Mouse (Mus musculus) liver, embryonic 12.5 days (tissue): ENCODE results near the gene Psap. TPM values are rescaled to one million over a fixed set of nuclear protein-coding genes. Genes with fewer than 3 reads are reported as not detected.
"Not testable (repeated sequence)": the region's sequence is repeated elsewhere in the genome, so short reads cannot be mapped to it uniquely, and the experiment has no call there.

Experiments
- ATAC-seq: fragments of 200-750 bp; cut with Nextera tagmentation; 2 replicates; pipeline ENCODE4 v1.8.0; 2017; ENCODE audit warnings: moderate number of reproducible peaks, mild to moderate bottlenecking, moderate library complexity
- H3K27ac ChIP-seq: fragments of 300-500 bp; sonication (generic); 2 replicates; pipeline ENCODE4 v1.5.1; 2016; ENCODE audit warnings: mild to moderate bottlenecking
- H3K27me3 ChIP-seq: fragments of 300-500 bp; sonication (generic); replicated peaks from 2 replicates; pipeline ENCODE4 v1.6.1; 2016; ENCODE audit warnings: mild to moderate bottlenecking, moderate library complexity
- H3K36me3 ChIP-seq: fragments of 300-500 bp; sonication (generic); 2 replicates; pipeline ENCODE4 v1.6.1; 2016; ENCODE audit warnings: mild to moderate bottlenecking, moderate library complexity
- H3K4me1 ChIP-seq: fragments of 300-500 bp; sonication (generic); 2 replicates; pipeline ENCODE4 v1.6.1; 2016
- H3K4me2 ChIP-seq: fragments of 300-500 bp; sonication (generic); 2 replicates; pipeline ENCODE4 v1.6.1; 2016; ENCODE audit warnings: mild to moderate bottlenecking, moderate library complexity
- H3K4me3 ChIP-seq: fragments of 300-500 bp; sonication (generic); 2 replicates; pipeline ENCODE4 v1.5.1; 2016; ENCODE audit warnings: mild to moderate bottlenecking, moderate library complexity
- H3K9ac ChIP-seq: fragments of 300-500 bp; sonication (generic); 2 replicates; pipeline ENCODE4 v1.6.1; 2016; ENCODE audit warnings: mild to moderate bottlenecking, moderate library complexity
- H3K9me3 ChIP-seq: fragments of 300-500 bp; sonication (generic); replicated peaks from 2 replicates; pipeline ENCODE4 v1.6.1; 2016; ENCODE audit warnings: mild to moderate bottlenecking, moderate library complexity
- WGBS: fragments of 180-500 bp; shearing (Covaris S2); methylation state at CpG from one replicate; pipeline ENCODE4 v1.1.7; 2016; ENCODE audit not compliant: insufficient replicate concordance; 5-methylcytosine and 5-hydroxymethylcytosine counted together
- polyA plus RNA-seq: library from polyadenylated mRNA; unstranded; fragments of >200 nt; fragmentation: Nextera tagmentation; extraction: Ambion mirVana; gene quantifications from 2 replicates; pipeline ENCODE4 v1.2.1, GENCODE M21; 2016

The Psap gene
- 42.9 and 43.3 TPM in 2 replicates for polyA plus RNA-seq

GRCm38 (mm10) chr10:60277207-60278005 lies at the start of gene Psap:
Gene Psap (plus strand): TSS chr10:60277627.
- H3K9me3 ChIP-seq, result no peaks in the 10 kb centered on the region
- no peaks in the 10 kb centered on the region for H3K27me3 ChIP-seq
- 2% methylated on average over 54 of the region's 54 CpGs for WGBS
- peak within 1 kb of the TSS; percentile 76 for H3K9ac ChIP-seq
- H3K4me3 ChIP-seq, result peak within 1 kb of the TSS; percentile 74
- peaks cover 57% of the 10 kb centered on the region for H3K4me1 ChIP-seq
- H3K27ac ChIP-seq, result peak within 1 kb of the TSS; percentile 81
- H3K36me3 ChIP-seq, result peaks cover 11% of the 10 kb centered on the region
- H3K4me2 ChIP-seq, result peak within 1 kb of the TSS; percentile 79
- peak; percentile 93 for ATAC-seq

DNA sequence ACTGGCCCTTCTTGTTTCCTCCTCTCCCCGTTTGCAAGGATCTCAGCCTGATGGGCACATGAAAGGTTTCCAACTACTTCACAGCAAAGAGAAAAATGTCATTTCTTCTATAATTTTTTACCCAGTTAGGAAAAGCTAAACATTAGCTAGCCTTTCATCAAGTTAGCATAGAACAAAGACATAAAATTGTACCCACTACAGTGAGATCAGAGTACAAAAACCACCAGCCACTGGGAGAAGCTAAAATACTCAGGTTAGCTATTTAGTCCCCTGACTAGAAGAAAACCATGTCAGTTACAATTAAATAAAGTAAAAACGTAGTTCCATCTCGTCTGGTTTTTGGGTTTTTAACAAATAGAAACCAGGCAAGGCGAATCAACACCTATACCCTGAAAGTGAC lies 49.8 kb upstream of the Psap start:
- H3K4me2 ChIP-seq, result no peak overlapping the region
- peaks cover 29% of the 10 kb centered on the region; the same call in 1 of the 2 replicates for H3K27me3 ChIP-seq
- ATAC-seq, result no peak
- no peaks in the 10 kb centered on the region for H3K9me3 ChIP-seq
- H3K36me3 ChIP-seq, result no peaks in the 10 kb centered on the region
- WGBS, result 48% methylated on average over 4 of the region's 4 CpGs
- H3K4me1 ChIP-seq, result no peaks in the 10 kb centered on the region
- H3K27ac ChIP-seq, result no peak overlapping the region
- no peak overlapping the region for H3K9ac ChIP-seq
- H3K4me3 ChIP-seq, result no peak overlapping the region

- Histone ChIP-seq H3K27ac (no peak overlapping the region), H3K4me2 (no peak overlapping the region), H3K4me3 (no peak overlapping the region), H3K36me3 (no peaks in the 10 kb centered on the region), H3K9ac (no peak overlapping the region), H3K9me3 (no peaks in the 10 kb centered on the region), H3K4me1 (no peaks in the 10 kb centered on the region), H3K27me3 (0 out of 2 replicates have a peak, but pooled peaks cover 23% of the 10 kb centered on the region)
- WGBS, result 64% methylated on average over 6 of the region's 6 CpGs
- ATAC-seq, result no peak
Measured at GRCm38 (mm10) chr10:60229113-60229512, 48.3 kb upstream of the Psap start.

- H3K4me2 ChIP-seq, result no peak overlapping the region
- no peak overlapping the region for H3K27ac ChIP-seq
- H3K36me3 ChIP-seq, result no peaks in the 10 kb centered on the region
- no peak overlapping the region for H3K4me3 ChIP-seq
- WGBS, result 59% methylated on average over 6 of the region's 6 CpGs
- H3K9ac ChIP-seq, result no peak overlapping the region
- H3K9me3 ChIP-seq, result no peaks in the 10 kb centered on the region
- 0 out of 2 replicates have a peak, but pooled peaks cover 21% of the 10 kb centered on the region for H3K27me3 ChIP-seq
- no peaks in the 10 kb centered on the region for H3K4me1 ChIP-seq
- ATAC-seq, result no peak
Measured at GRCm38 (mm10) chr10:60230321-60231088, 46.9 kb upstream of the Psap start.

DNA sequence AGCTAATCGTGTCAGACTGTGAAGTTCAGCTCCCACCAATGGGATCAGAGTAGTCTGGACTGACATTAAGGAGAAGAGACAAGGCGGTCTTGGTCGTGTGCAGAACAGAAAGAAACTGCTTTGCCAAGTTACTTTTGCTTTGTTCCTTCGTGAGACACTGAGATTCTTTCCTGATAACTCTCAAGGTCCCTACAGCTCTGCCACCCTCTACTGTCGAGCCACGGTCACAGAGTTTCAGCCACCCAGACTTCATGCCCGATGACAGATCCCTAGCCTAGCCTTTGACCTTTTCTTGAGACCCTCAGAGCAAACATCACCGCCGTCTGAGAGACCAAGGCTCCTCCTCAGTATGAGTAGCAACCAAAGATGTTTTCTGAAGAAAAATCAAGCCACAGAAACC lies 43.4 kb upstream of the Psap start:
- H3K4me1 ChIP-seq, result no peaks in the 10 kb centered on the region
- H3K9me3 ChIP-seq, result no peaks in the 10 kb centered on the region
- H3K27ac ChIP-seq, result no peak overlapping the region
- H3K4me2 ChIP-seq, result no peak overlapping the region
- H3K9ac ChIP-seq, result no peak overlapping the region
- 0 out of 2 replicates have a peak, but pooled peaks cover 10% of the 10 kb centered on the region for H3K27me3 ChIP-seq
- 62% methylated on average over 9 of the region's 9 CpGs for WGBS
- ATAC-seq, result no peak
- H3K36me3 ChIP-seq, result no peaks in the 10 kb centered on the region
- no peak overlapping the region for H3K4me3 ChIP-seq

DNA sequence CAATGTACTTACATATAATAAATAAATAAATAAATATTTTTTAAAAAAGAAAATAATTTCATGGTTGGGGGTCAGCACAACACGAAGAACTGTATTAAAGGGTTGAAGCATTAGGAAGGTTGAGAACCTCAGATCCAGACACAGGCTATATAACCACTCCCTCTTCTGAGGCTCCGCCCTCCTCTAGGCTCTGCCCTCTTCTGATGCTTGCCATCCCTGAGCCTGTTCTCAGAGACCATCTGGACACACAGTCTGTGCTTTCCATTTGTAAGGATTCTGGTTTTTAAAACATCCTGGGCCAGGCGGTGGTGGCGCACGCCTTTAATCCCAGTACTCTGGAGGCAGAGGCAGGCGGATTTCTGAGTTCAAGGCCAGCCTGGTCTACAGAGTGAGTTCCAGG lies 41.6 kb upstream of the Psap start:
- H3K4me2 ChIP-seq, H3K4me3 ChIP-seq, H3K27ac ChIP-seq, ATAC-seq, H3K9ac ChIP-seq, H3K9me3 ChIP-seq, H3K36me3 ChIP-seq, H3K4me1 ChIP-seq, H3K27me3 ChIP-seq: not testable (repeated sequence)
- 80% methylated on average over 6 of the region's 6 CpGs for WGBS

DNA sequence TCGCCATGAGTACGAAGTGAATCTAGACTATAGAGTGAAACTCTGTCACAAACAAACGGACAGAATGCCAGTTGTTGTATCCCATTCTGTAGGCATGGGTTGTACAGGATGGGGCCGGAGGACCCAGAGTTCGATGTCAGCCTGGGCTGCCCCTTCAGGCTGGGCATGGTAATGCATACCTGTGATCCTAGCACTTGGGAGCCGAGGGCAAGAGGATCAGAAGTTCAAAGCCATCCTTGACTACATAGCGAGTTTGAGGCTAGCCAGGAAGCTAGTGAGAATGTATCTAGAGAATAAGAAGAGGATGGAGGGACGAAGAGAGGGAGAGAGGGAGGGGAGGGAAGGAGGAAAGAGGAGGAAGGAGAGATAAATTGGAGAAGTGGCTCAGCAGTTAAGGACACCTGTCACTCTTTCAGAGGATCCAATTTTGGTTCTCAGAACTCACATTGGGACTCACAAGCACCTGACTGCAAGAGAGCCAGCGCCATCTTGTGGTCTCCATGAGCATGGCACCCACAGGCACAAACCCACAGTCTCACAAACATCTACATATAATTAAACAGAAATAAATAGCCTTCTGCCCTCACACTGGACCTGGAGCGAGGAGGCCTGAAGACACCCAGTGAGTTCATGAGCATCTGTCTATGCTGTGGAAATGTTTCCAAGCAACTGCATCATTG lies 39.8 kb upstream of the Psap start:
- H3K4me1 ChIP-seq, result no peaks in the 10 kb centered on the region

DNA sequence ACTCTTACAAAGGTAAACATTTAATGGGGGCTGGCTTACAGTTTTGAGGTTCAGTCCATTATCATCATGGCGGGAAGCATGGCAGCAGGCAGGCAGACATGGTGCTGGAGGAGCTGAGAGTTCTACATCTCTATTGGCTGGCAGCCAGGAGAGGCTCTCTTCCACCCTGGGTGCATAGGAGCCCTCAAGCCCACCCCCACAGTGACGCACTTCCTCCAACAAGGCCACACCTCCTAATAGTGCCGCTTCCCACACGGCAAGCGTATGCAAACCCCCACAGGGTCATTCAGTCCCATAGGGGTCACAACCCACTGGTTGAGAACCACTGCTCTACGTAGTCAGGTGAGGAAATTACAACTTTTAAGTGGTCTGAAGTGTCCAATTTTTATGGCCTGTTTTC lies 37.0 kb upstream of the Psap start:
- no peak for ATAC-seq
- no peaks in the 10 kb centered on the region for H3K27me3 ChIP-seq
- no peak overlapping the region for H3K9ac ChIP-seq
- H3K4me1 ChIP-seq, result no peaks in the 10 kb centered on the region
- H3K4me3 ChIP-seq, result no peak overlapping the region
- no peaks in the 10 kb centered on the region for H3K36me3 ChIP-seq
- no peaks in the 10 kb centered on the region for H3K9me3 ChIP-seq
- 70% methylated on average over 6 of the region's 6 CpGs for WGBS
- no peak overlapping the region for H3K27ac ChIP-seq
- H3K4me2 ChIP-seq, result no peak overlapping the region

More for the DNA sequence above, 39.8 kb upstream of the Psap start:
- no peak for ATAC-seq
- Histone ChIP-seq H3K27me3 (no peaks in the 10 kb centered on the region), H3K4me3 (no peak overlapping the region), H3K9me3 (no peaks in the 10 kb centered on the region), H3K36me3 (no peaks in the 10 kb centered on the region), H3K4me2 (no peak overlapping the region), H3K27ac (no peak overlapping the region), H3K9ac (no peak overlapping the region)
- WGBS, result 47% methylated on average over 10 of the region's 10 CpGs

- no peaks in the 10 kb centered on the region for H3K36me3 ChIP-seq
- no peaks in the 10 kb centered on the region for H3K9me3 ChIP-seq
- H3K27me3 ChIP-seq, result no peaks in the 10 kb centered on the region
- H3K4me3 ChIP-seq, result no peak overlapping the region
- 66% methylated on average over 5 of the region's 5 CpGs for WGBS
- no peaks in the 10 kb centered on the region for H3K4me1 ChIP-seq
- no peak overlapping the region for H3K9ac ChIP-seq
- ATAC-seq, result no peak
- no peak overlapping the region for H3K27ac ChIP-seq
- no peak overlapping the region for H3K4me2 ChIP-seq
Measured at GRCm38 (mm10) chr10:60243941-60244340, 33.5 kb upstream of the Psap start.

DNA sequence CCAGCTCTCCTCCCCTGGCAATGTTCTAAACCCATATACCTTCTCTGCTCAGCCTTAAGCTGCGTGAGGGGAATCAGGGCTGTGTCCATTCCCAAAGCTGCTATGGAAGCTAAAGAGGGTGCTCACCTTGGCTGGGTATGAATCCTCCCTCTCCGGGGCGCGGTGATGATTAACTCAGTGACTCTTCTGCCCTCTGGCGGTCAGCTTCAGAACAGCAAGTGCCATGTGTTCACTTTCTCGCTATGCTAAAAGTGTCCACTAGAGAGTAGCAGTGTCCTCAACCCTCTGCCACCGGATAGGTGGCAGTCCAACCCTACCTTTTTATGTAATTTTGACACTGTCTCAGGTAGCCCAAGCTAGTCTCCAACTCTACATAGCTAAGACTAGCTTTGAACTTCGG lies 32.4 kb upstream of the Psap start:
- Histone ChIP-seq H3K4me1 (no peaks in the 10 kb centered on the region), H3K9ac (no peak overlapping the region), H3K4me3 (no peak overlapping the region), H3K27ac (no peak overlapping the region), H3K27me3 (no peaks in the 10 kb centered on the region), H3K4me2 (no peak overlapping the region), H3K9me3 (no peaks in the 10 kb centered on the region), H3K36me3 (no peaks in the 10 kb centered on the region)
- peak; percentile 35; the same call in 1 of the 2 replicates for ATAC-seq
- WGBS, result 2% methylated on average over 8 of the region's 8 CpGs

DNA sequence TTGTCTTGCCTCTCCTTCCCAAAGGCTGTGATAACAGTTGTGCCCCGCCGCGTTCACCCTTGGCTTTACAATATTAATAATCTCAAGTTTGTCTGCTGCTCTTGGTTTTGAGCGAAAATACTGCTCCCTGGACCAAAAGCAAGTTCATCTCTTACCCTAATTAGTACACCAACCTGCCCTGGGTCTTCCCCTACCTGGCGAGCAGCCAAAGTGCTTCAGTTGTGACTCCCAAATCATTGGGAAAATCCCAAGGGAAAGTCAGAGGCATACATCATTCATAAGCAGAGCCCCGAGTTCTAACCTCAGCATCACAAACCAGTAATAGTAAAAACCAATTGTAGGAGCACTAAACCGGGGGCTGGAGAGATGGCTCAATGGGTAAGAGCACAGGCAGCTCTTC lies 31.8 kb upstream of the Psap start:
- H3K4me2 ChIP-seq, result no peak overlapping the region
- no peaks in the 10 kb centered on the region for H3K27me3 ChIP-seq
- H3K9ac ChIP-seq, result no peak overlapping the region
- H3K27ac ChIP-seq, result no peak overlapping the region
- 67% methylated on average over 7 of the region's 7 CpGs for WGBS
- no peak for ATAC-seq
- no peak overlapping the region for H3K4me3 ChIP-seq
- H3K9me3 ChIP-seq, result no peaks in the 10 kb centered on the region
- no peaks in the 10 kb centered on the region for H3K36me3 ChIP-seq
- no peaks in the 10 kb centered on the region for H3K4me1 ChIP-seq

DNA sequence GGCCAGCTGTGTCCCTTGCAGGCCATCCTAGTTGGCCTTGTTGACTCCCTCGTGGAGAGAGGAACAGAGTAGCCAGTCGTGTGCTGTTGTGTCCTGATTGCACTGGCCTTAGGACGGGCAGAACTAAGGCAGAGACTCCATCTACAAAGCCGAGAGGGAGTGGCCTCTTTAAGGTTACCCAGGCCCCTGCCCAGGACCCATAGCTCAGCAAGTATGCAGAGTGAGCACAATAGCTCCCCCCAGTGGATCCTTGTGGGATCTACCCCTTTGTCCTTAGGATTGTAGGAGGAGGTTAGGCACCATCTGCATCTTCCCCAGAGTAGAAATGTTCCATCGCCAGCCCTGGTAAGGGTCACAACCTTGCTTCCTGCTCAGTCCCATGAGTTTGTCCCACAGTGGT lies 30.9 kb upstream of the Psap start:
- Histone ChIP-seq H3K9me3 (no peaks in the 10 kb centered on the region), H3K4me3 (no peak overlapping the region), H3K4me1 (no peaks in the 10 kb centered on the region), H3K36me3 (no peaks in the 10 kb centered on the region), H3K9ac (no peak overlapping the region), H3K4me2 (no peak overlapping the region), H3K27ac (no peak overlapping the region), H3K27me3 (no peaks in the 10 kb centered on the region)
- ATAC-seq, result no peak
- 31% methylated on average over 5 of the region's 5 CpGs for WGBS
